Mouse (Mus musculus): ENCODE results near the gene Sec22c.

Sec22c gene

DNA sequence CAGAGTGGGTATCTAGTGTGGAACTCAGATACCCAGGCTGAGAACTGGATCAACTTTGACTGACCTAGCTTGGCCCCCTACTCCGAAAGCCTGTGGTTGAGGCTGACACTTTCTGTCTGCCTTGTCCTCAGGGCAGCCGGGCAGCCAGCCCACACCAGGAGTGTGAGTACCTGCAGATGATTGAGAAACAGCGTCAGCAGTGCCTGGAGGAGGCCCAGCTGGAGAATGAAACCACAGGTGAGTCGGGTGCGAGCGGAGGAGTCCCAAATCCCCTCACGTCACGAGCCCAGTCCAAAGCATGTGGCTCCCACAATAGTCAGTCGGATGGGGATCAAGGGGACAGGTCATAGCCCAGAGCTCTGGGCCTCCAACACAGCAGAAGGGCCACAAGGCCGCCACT is 51.6 kb downstream of the Sec22c start:
- no peak for DNase-seq (ENCODE audit: low read depth, low spot score)

DNA sequence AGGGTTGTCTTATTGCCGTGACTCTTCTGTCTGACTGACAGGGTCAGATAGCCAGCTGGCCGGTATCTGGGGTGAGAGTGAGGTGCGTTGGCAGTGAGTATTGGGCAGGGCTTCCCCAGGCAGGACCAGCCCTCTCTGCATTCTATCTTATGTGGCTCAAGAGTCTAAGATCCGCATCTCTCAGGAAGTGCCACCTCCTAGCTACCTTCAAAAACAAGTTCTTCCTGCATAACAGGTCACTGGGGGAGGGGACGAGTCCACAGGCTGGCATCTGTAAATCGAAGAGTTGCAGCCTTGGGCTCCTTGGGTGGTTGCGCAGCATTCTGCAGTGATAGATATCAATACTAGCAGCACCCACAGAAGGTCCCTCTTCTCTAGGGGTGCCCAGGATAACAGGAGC is 58.3 kb downstream of the Sec22c start:
- DNase-seq (ENCODE audit: low read depth, low spot score) = peak; percentile 25

GRCm38 (mm10) chr9:121644855-121645254 is 60.4 kb downstream of the Sec22c start:
- DNase-seq (ENCODE audit: low read depth, low spot score) = no peak

- DNase-seq (ENCODE audit: low read depth, low spot score) = peak; percentile 93
Observed at GRCm38 (mm10) chr9:121642401-121643181, 62.7 kb downstream of the Sec22c start, which contains the start of gene Vipr1. TSS of gene Vipr1 (plus strand) at chr9:121642716.

DNA sequence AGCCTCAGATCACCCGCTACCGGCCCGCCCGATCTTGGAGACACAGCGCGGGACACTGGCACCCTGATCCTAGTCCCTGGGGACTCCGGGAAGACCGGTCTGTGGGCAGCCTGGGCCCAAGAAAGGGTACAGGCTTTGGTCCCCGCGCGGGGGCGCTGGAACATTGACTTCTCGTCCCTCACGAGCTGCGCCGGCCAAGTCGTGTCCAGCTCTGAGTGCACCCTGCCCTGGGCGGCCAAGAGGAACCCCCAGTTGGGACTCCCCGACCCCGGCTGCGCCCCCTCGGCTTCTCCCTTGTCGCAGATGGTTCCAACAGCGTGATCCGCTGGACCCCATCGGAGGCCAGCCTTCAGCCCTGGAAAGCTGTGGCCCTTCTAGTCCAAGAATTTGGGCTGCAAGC is 63.3 kb downstream of the Sec22c start, which contains the start of gene Lyzl4:
Gene Lyzl4 (minus strand): TSS at position 96 of the 400 bp plus-strand sequence.
- peak; percentile 75 for DNase-seq (ENCODE audit: low read depth, low spot score)

GRCm38 (mm10) chr9:121641235-121641915 is 63.9 kb downstream of the Sec22c start:
- DNase-seq (ENCODE audit: low read depth, low spot score) = peak; percentile 27

- no peak for DNase-seq (ENCODE audit: low read depth, low spot score)
Observed at GRCm38 (mm10) chr9:121639790-121640189, 65.5 kb downstream of the Sec22c start.

DNA sequence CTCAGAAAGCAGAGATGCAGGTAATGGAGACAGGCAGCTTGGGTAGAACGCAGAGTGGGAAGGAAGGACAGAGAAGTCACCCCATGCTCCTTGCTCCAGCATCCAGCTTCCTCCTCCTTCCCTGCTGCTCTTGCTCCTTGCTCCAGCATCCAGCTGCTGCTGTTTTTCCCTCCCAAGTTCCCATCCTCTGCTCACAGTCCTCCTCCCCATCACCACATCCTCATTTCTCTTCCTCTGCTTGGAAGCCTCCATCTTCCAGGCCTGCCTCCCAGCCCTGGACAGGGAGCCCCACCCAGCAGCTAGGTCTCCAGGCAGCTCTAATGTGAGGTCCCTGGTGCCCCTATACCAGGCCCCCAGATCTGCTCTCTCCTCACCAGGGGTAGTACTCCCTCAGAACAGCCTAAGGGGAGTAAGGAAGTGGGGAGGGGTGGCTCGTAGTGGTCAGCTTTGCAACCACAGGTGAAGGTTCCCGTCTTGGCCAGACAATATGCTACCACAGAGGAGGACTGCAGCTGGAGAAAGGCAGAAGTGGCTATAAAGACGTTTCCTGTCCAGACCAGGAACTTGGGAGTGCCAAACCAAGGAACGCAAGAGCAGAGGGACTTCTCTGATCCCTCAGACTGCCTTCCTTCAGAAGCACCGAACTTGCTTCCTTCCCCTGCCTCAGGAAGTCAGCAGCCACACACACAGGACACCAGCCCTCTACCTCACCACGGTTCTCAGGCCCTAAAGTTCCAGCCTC is 69.3 kb downstream of the Sec22c start:
- no peak for DNase-seq (ENCODE audit: low read depth, low spot score)

DNA sequence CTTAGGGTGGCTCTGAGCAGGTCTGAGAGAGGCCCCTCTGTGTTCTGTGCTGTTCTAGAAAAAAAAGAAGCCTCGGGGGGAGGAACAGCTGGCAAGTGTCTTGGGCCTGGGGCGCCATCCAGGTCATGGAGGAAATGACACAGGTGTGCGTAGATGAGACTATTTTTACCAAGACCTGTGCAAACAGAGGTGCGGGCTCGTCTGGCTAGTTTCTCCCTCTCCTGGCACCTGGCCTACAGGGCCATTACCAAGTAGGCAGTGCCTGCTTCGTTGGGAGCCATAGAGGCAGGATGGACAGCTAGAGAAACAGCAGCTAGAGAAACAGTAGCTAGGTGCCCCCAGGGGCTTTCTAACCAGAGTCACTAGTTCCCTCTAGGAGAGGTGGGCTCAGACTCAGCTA is 72.0 kb downstream of the Sec22c start:
- DNase-seq (ENCODE audit: low read depth, low spot score) = no peak

- DNase-seq (ENCODE audit: low read depth, low spot score) = no peak
Observed at GRCm38 (mm10) chr9:121632891-121633290, 72.4 kb downstream of the Sec22c start.

DNA sequence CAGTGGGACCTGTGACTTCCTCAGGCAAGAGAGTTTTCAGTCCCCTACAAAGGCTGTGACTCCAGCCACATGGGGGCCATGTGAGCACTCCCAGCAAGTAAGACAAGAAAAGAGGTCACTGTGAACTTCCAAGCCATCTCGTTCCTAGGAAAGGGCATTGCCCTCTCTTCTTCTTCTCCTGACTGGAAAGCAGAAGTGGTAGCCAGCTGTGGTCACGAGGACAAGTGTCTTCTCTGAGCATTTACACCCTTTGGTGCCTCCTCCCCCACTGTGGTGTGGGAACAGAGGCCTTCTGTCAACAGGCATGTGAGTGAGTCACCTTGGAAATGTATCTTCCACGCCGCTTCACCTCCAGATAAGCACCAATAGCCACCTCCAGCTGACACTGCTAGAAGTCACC is 73.3 kb downstream of the Sec22c start:
- no peak for DNase-seq (ENCODE audit: low read depth, low spot score)

GRCm38 (mm10) chr9:121630627-121631026 is 74.7 kb downstream of the Sec22c start:
- DNase-seq (ENCODE audit: low read depth, low spot score) = no peak
